Mouse (Mus musculus): Measurements from ENCODE around the gene Zfp715. TPM values are rescaled to one million over a fixed set of nuclear protein-coding genes. Genes with fewer than 3 reads are reported as not detected.

Gene Zfp715
- total RNA-seq, 1 experiment: 12.9 TPM

Other genes starting within 250 kb of the Zfp715 start
- 80.2 and 91.3 TPM in 2 replicates for gene Zfp936, start 199.1 kb downstream of the Zfp715 start, total RNA-seq (2012; rRNA removed)
- 0.49 and 1.1 TPM in 2 replicates for gene Siglecf, start 38.0 kb upstream of the Zfp715 start, total RNA-seq (2012; rRNA removed)
- 1.6 and 1.9 TPM in 2 replicates for gene Siglecg, start 94.9 kb upstream of the Zfp715 start, total RNA-seq (2012; rRNA removed)
- gene Lim2, start 114.4 kb upstream of the Zfp715 start, total RNA-seq (2012; rRNA removed): 0.79 and 1.1 TPM in 2 replicates
- gene Nkg7, start 123.8 kb upstream of the Zfp715 start, total RNA-seq (2012; rRNA removed): 0.37 and 0.62 TPM in 2 replicates
- not detected in 2 replicates for gene Cldnd2, start 127.5 kb upstream of the Zfp715 start, total RNA-seq (2012; rRNA removed)
- gene Etfb, start 130.8 kb upstream of the Zfp715 start, total RNA-seq (2012; rRNA removed): 126 and 134 TPM in 2 replicates
- not detected in 2 replicates for gene Gm45233, start 130.8 kb upstream of the Zfp715 start, total RNA-seq (2012; rRNA removed)
- 2.9 and 3.6 TPM in 2 replicates for gene Vsig10l, start 149.9 kb upstream of the Zfp715 start, total RNA-seq (2012; rRNA removed)
- 0.95 and 1.7 TPM in 2 replicates for gene Iglon5, start 176.8 kb upstream of the Zfp715 start, total RNA-seq (2012; rRNA removed)
- not detected in 2 replicates for gene 4931406B18Rik, start 192.6 kb upstream of the Zfp715 start, total RNA-seq (2012; rRNA removed)
- gene Cd33, start 231.1 kb upstream of the Zfp715 start, total RNA-seq (2012; rRNA removed): 0.04 and 0.16 TPM in 2 replicates
- 1.9 and 2.1 TPM in 2 replicates for gene Zfp658, start 249.0 kb upstream of the Zfp715 start, total RNA-seq (2012; rRNA removed)